Mouse (Mus musculus): Measurements from ENCODE around the gene Clptm1. TPM values are rescaled to one million over a fixed set of nuclear protein-coding genes. Genes with fewer than 3 reads are reported as not detected.
A peak's percentile ranks its signal among the peaks of the same experiment; 100 is the strongest.

Clptm1 gene
- polyA plus RNA-seq, 1 experiment from 2014 or later = 77.9 TPM

- no peak overlapping the region for H3K9ac ChIP-seq (replicated peaks; ENCODE audit: low read depth, low read length)
- H3K36me3 ChIP-seq (ENCODE audit: control insufficient read depth, insufficient read depth, low read length) = no peaks in the 10 kb centered on the region
- no peaks in the 10 kb centered on the region for H3K4me1 ChIP-seq (ENCODE audit: control insufficient read depth, insufficient read depth, low read length)
- H3K27me3 ChIP-seq (ENCODE audit: control insufficient read depth, insufficient read depth, low read length) = no peaks in the 10 kb centered on the region
- 58% methylated on average over 1 of the region's 1 CpGs for WGBS
- no peak for ATAC-seq (ENCODE audit: insufficient number of reproducible peaks, insufficient read depth, low FRiP score, low read depth)
- H3K27ac ChIP-seq (ENCODE audit: low read length) = no peak overlapping the region
- H3K9me3 ChIP-seq (ENCODE audit: control insufficient read depth, low read depth, low read length) = no peaks in the 10 kb centered on the region
- H3K4me2 ChIP-seq (replicated peaks; ENCODE audit: low read depth, low read length) = no peak overlapping the region
- H3K4me3 ChIP-seq (ENCODE audit: low read depth, low read length) = no peak overlapping the region
Measured at GRCm38 (mm10) chr7:19676662-19677061, 11.8 kb upstream of the Clptm1 start.

- no peak overlapping the region for H3K9ac ChIP-seq (replicated peaks; ENCODE audit: low read depth, low read length)
- no peaks in the 10 kb centered on the region for H3K27me3 ChIP-seq (ENCODE audit: control insufficient read depth, insufficient read depth, low read length)
- WGBS = 78% methylated on average over 10 of the region's 10 CpGs
- no peaks in the 10 kb centered on the region for H3K36me3 ChIP-seq (ENCODE audit: control insufficient read depth, insufficient read depth, low read length)
- H3K4me3 ChIP-seq (ENCODE audit: low read depth, low read length) = no peak overlapping the region
- no peak for ATAC-seq (ENCODE audit: insufficient number of reproducible peaks, insufficient read depth, low FRiP score, low read depth)
- H3K4me2 ChIP-seq (replicated peaks; ENCODE audit: low read depth, low read length) = no peak overlapping the region
- H3K4me1 ChIP-seq (ENCODE audit: control insufficient read depth, insufficient read depth, low read length) = no peaks in the 10 kb centered on the region
- H3K27ac ChIP-seq (ENCODE audit: low read length) = no peak overlapping the region
- no peaks in the 10 kb centered on the region for H3K9me3 ChIP-seq (ENCODE audit: control insufficient read depth, low read depth, low read length)
Measured at GRCm38 (mm10) chr7:19675824-19676223, 11.0 kb upstream of the Clptm1 start.

- H3K9me3 ChIP-seq (ENCODE audit: control insufficient read depth, low read depth, low read length) = no peaks in the 10 kb centered on the region
- no peak overlapping the region for H3K4me2 ChIP-seq (replicated peaks; ENCODE audit: low read depth, low read length)
- no peaks in the 10 kb centered on the region for H3K27me3 ChIP-seq (ENCODE audit: control insufficient read depth, insufficient read depth, low read length)
- H3K9ac ChIP-seq (replicated peaks; ENCODE audit: low read depth, low read length) = no peak overlapping the region
- H3K4me1 ChIP-seq (ENCODE audit: control insufficient read depth, insufficient read depth, low read length) = peaks cover 4% of the 10 kb centered on the region; the same call in 1 of the 2 replicates
- WGBS = 67% methylated on average over 14 of the region's 14 CpGs
- H3K27ac ChIP-seq (ENCODE audit: low read length) = no peak overlapping the region
- no peak for ATAC-seq (ENCODE audit: insufficient number of reproducible peaks, insufficient read depth, low FRiP score, low read depth)
- H3K4me3 ChIP-seq (ENCODE audit: low read depth, low read length) = no peak overlapping the region
- H3K36me3 ChIP-seq (ENCODE audit: control insufficient read depth, insufficient read depth, low read length) = no peaks in the 10 kb centered on the region
Measured at GRCm38 (mm10) chr7:19673083-19673699, 8.4 kb upstream of the Clptm1 start.

- H3K9me3 ChIP-seq (ENCODE audit: control insufficient read depth, low read depth, low read length) = no peaks in the 10 kb centered on the region
- WGBS = 65% methylated on average over 10 of the region's 10 CpGs
- no peak overlapping the region for H3K9ac ChIP-seq (replicated peaks; ENCODE audit: low read depth, low read length)
- H3K27ac ChIP-seq (ENCODE audit: low read length) = no peak overlapping the region
- ATAC-seq (ENCODE audit: insufficient number of reproducible peaks, insufficient read depth, low FRiP score, low read depth) = no peak
- no peak overlapping the region for H3K4me2 ChIP-seq (replicated peaks; ENCODE audit: low read depth, low read length)
- H3K27me3 ChIP-seq (ENCODE audit: control insufficient read depth, insufficient read depth, low read length) = no peaks in the 10 kb centered on the region
- H3K4me1 ChIP-seq (ENCODE audit: control insufficient read depth, insufficient read depth, low read length) = peaks cover 4% of the 10 kb centered on the region; the same call in 1 of the 2 replicates
- H3K36me3 ChIP-seq (ENCODE audit: control insufficient read depth, insufficient read depth, low read length) = no peaks in the 10 kb centered on the region
- H3K4me3 ChIP-seq (ENCODE audit: low read depth, low read length) = no peak overlapping the region
Measured at GRCm38 (mm10) chr7:19671511-19671910, 6.7 kb upstream of the Clptm1 start.

GRCm38 (mm10) chr7:19668947-19669721 is 4.3 kb upstream of the Clptm1 start:
- Histone ChIP-seq H3K4me1 (ENCODE audit: control insufficient read depth, insufficient read depth, low read length) (peaks cover 9% of the 10 kb centered on the region), H3K4me3 (ENCODE audit: low read depth, low read length) (no peak overlapping the region)
- 4% methylated on average over 10 of the region's 10 CpGs for WGBS

GRCm38 (mm10) chr7:19667434-19667833 is 2.6 kb upstream of the Clptm1 start:
- H3K9me3 ChIP-seq (ENCODE audit: control insufficient read depth, low read depth, low read length) = no peaks in the 10 kb centered on the region
- 69% methylated on average over 2 of the region's 2 CpGs for WGBS
- no peak overlapping the region for H3K4me3 ChIP-seq (ENCODE audit: low read depth, low read length)
- no peak overlapping the region for H3K27ac ChIP-seq (ENCODE audit: low read length)
- ATAC-seq (ENCODE audit: insufficient number of reproducible peaks, insufficient read depth, low FRiP score, low read depth) = no peak
- H3K4me1 ChIP-seq (ENCODE audit: control insufficient read depth, insufficient read depth, low read length) = peaks cover 17% of the 10 kb centered on the region
- no peak overlapping the region for H3K9ac ChIP-seq (replicated peaks; ENCODE audit: low read depth, low read length)
- no peak overlapping the region for H3K4me2 ChIP-seq (replicated peaks; ENCODE audit: low read depth, low read length)
- no peaks in the 10 kb centered on the region for H3K27me3 ChIP-seq (ENCODE audit: control insufficient read depth, insufficient read depth, low read length)
- H3K36me3 ChIP-seq (ENCODE audit: control insufficient read depth, insufficient read depth, low read length) = no peaks in the 10 kb centered on the region

More at GRCm38 (mm10) chr7:19668947-19669721, 4.3 kb upstream of the Clptm1 start:
- H3K4me2 ChIP-seq (replicated peaks; ENCODE audit: low read depth, low read length) = peak overlapping the region; percentile 8
- H3K27ac ChIP-seq (ENCODE audit: low read length) = peak overlapping the region; percentile 22; the same call in 1 of the 2 replicates
- H3K36me3 ChIP-seq (ENCODE audit: control insufficient read depth, insufficient read depth, low read length) = no peaks in the 10 kb centered on the region
- no peak overlapping the region for H3K9ac ChIP-seq (replicated peaks; ENCODE audit: low read depth, low read length)
- no peaks in the 10 kb centered on the region for H3K27me3 ChIP-seq (ENCODE audit: control insufficient read depth, insufficient read depth, low read length)
- H3K9me3 ChIP-seq (ENCODE audit: control insufficient read depth, low read depth, low read length) = no peaks in the 10 kb centered on the region
- peak; percentile 73 for ATAC-seq (ENCODE audit: insufficient number of reproducible peaks, insufficient read depth, low FRiP score, low read depth)

- no peak for ATAC-seq (ENCODE audit: insufficient number of reproducible peaks, insufficient read depth, low FRiP score, low read depth)
- Histone ChIP-seq H3K36me3 (ENCODE audit: control insufficient read depth, insufficient read depth, low read length) (no peaks in the 10 kb centered on the region), H3K4me3 (ENCODE audit: low read depth, low read length) (no peak overlapping the region), H3K27me3 (ENCODE audit: control insufficient read depth, insufficient read depth, low read length) (no peaks in the 10 kb centered on the region), H3K4me2 (replicated peaks; ENCODE audit: low read depth, low read length) (no peak overlapping the region), H3K9me3 (ENCODE audit: control insufficient read depth, low read depth, low read length) (no peaks in the 10 kb centered on the region), H3K4me1 (ENCODE audit: control insufficient read depth, insufficient read depth, low read length) (peaks cover 17% of the 10 kb centered on the region), H3K27ac (ENCODE audit: low read length) (no peak overlapping the region), H3K9ac (replicated peaks; ENCODE audit: low read depth, low read length) (no peak overlapping the region)
- 65% methylated on average over 3 of the region's 3 CpGs for WGBS
Measured at GRCm38 (mm10) chr7:19666750-19667149, 1.9 kb upstream of the Clptm1 start.

- Histone ChIP-seq H3K4me3 (ENCODE audit: low read depth, low read length) (peak overlapping the region; percentile 100), H3K27ac (ENCODE audit: low read length) (peak overlapping the region; percentile 63), H3K27me3 (ENCODE audit: control insufficient read depth, insufficient read depth, low read length) (no peaks in the 10 kb centered on the region), H3K4me2 (replicated peaks; ENCODE audit: low read depth, low read length) (peak overlapping the region; percentile 91), H3K4me1 (ENCODE audit: control insufficient read depth, insufficient read depth, low read length) (peaks cover 17% of the 10 kb centered on the region), H3K9me3 (ENCODE audit: control insufficient read depth, low read depth, low read length) (no peaks in the 10 kb centered on the region), H3K36me3 (ENCODE audit: control insufficient read depth, insufficient read depth, low read length) (no peaks in the 10 kb centered on the region; the same call in 1 of the 2 replicates), H3K9ac (replicated peaks; ENCODE audit: low read depth, low read length) (peak overlapping the region; percentile 99)
- peak; percentile 38 for ATAC-seq (ENCODE audit: insufficient number of reproducible peaks, insufficient read depth, low FRiP score, low read depth)
- under 1% methylated on average over 37 of the region's 37 CpGs for WGBS
Measured at GRCm38 (mm10) chr7:19664455-19664954, 328 bp downstream of the Clptm1 start.
